Mouse (Mus musculus) adrenal gland (tissue): ENCODE results near the gene Agfg2.

ENCODE experiments used
- intact Hi-C: fragments of 180-260 bp; cut with DNase I; formaldehyde crosslinking; loops from one replicate; pipeline ENCODE4 v1.15.1; 2025

Gene Agfg2

GRCm38 (mm10) chr5:137611245-137611602 is 73.3 kb downstream of the Agfg2 start:
- intact Hi-C loops, result no loop called here

DNA sequence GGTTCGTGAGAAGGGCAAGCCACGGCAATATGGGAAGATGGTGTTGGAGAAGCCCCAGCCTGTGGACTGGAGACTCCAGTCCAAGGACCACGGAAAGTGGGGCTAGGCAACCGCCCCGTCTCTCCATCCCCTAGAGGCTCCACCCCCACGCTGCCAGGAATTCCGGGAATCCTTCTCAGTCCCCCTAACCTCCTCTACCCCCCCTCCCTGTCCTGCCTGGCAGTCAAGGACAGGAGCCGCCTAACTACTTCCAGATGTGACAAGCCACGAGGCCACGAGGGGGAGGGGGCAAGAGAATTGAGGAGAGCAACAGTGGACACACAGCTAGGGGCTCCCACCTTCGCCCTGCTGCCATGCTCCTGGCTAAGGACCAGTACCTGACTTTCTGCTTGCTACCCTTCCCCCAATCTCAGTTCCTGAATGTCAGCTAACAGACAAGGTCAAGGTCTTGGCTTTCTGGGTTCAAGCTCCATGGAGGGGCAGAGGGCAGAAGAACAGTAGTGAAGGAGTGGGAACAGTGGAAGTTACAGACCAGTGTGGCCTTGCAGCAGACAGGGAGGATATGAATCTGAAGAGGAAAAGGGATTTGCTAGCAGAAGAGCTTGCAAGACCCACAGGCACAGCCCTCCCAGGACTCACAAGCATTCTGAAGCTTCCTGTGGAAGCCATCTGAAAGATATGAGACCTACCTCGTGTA is 73.8 kb downstream of the Agfg2 start:
- intact Hi-C loops, result no loop called here

GRCm38 (mm10) chr5:137610056-137610455 is 74.5 kb downstream of the Agfg2 start:
- intact Hi-C loops, result no loop called here

DNA sequence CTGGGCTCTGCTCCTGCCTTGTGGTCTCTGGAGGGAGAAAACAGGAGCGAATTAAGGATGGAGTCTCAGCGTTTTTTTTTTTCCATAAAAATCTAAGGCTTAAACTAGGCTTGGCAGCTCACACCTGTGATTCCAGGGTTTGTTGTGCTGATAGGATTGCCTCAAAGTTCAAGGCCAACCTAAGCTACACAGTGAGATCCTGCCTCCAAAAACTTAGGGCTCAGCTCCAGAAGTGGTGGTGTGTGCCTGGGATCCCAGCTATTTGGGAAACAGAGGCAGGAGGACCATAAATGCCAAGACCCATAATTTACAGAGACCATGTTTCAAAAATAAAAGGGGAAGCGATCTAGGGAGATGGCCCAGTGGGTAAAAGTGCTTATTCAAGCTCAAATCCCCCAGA is 75.2 kb downstream of the Agfg2 start:
- intact Hi-C loops, result no loop called here

GRCm38 (mm10) chr5:137608654-137609190 is 75.8 kb downstream of the Agfg2 start:
- intact Hi-C loops, result no loop called here

DNA sequence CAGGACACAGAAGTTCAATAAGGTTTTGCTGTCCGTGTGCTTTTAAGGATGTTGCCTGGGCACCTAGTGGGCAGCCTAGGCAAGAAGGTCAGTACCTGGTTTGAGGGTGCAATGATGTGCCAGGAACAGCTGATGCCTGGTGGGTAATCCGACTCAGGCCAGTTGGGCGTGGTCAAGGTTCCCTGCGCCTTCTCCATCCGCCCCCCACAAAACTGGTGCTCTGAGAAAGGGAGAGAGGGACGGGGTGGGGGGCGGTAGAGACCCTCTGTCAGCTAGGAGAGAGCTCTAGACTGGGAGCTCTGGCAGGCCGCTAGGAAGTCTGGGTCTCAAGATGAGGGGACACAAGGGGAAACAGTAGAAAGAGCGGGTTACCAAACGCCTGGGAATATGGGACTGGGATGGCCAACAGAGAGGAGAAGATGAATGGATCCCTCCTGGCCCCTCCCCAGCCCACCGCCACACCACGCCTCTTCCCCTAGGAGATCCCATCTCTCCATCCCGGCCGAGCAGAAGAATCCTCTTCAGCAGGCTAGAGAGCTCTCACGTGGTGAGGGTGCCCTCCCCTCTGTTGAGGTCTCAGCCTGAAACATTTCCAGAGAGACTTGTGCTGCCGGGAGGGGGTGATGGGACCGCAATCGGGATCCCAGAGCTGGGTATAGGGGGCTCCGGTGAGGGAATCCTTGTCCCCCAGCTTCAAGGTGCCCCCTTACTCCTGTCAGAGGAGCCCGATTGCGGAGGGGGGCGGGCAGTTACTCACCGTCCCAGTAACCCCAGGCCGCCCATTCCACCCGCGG is 76.5 kb downstream of the Agfg2 start:
- intact Hi-C loops, result no loop called here

DNA sequence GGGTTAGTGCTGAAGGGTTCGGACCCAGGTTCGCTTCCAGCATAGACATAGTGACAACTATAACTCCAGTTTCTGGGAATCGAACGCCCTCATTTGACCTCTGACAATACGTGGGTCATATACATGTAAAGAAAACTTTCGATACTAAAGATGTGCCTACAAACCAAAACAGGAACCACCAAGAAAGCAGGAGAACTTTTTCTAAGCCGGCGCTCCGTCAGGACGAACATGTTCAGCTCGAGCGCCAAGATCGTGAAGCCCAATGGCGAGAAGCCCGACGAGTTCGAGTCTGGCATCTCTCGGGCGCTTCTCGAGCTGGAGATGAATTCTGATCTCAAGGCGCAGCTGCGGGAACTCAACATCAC is 83.2 kb downstream of the Agfg2 start:
- intact Hi-C loops, result loop anchor here (5.0 kb wide), 1 partner anchor 41 kb away; the partner anchor contains the start of gene Sap25

- intact Hi-C loops, result loop anchor here (5.0 kb wide), 1 partner anchor 42 kb away; the partner anchor contains the start of gene Sap25
These were observed 83.7 kb downstream of the Agfg2 start, which contains the start of gene Mospd3 for GRCm38 (mm10) chr5:137600619-137601364. Mospd3 (minus strand) TSS chr5:137601058.
